Mouse (Mus musculus) right cerebral cortex, adult 18-20 months (tissue): ENCODE measurements around the gene Csde1.

ENCODE experiments used
- DNase-seq: peaks from one replicate; pipeline ENCODE4 v3.0.0; 2022; ENCODE audit warnings: mixed read lengths

The Csde1 gene

DNA sequence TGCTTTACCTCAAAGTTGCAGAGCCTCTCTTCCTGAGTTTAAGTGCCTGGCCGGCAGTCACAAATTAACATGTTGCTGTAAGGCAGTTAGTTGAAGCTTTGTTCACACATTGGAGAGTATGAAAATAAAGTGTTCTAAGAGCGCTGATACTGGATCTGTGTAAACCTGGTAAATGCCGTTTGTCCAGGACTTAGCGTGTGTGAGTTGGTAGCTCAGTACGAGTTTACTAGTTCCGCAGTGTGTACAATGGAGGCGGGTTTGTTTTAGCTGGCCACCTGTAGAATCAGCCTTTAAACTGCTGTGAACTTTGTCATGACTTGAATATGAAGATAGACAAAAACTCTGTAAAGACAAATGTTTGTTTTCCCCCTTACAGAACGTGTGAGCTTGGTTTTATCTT lies 46.7 kb downstream of the Csde1 start:
- DNase-seq, result no peak

- DNase-seq, result no peak
These were observed 48.7 kb downstream of the Csde1 start for GRCm38 (mm10) chr3:103068971-103069370.

- DNase-seq, result no peak
These were observed 53.5 kb downstream of the Csde1 start, which contains the start of gene Ampd1 for GRCm38 (mm10) chr3:103073771-103074170. Gene Ampd1, plus strand, starts transcription at chr3:103074014.

- DNase-seq, result peak; percentile 3
These were observed 55.6 kb downstream of the Csde1 start for GRCm38 (mm10) chr3:103075871-103076270.

DNA sequence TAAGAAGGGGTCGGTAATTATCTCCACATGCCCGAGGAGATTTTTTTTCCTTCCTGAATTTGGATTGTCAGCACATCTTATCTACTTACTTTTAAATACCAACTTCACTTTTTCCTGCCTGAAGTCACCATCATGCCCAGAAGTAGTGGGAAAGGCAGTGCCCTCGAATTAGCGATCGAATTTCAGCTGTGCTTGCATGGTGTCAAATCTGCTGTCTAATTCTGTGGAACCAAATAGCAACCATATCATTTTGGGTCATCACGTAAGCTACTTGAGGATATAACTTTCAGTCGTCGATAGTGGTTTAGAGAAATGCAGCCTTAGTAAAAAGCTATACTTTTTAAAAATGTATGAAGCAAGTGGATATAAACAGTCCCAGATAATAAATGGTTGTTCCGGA lies 56.2 kb downstream of the Csde1 start:
- DNase-seq, result no peak

DNA sequence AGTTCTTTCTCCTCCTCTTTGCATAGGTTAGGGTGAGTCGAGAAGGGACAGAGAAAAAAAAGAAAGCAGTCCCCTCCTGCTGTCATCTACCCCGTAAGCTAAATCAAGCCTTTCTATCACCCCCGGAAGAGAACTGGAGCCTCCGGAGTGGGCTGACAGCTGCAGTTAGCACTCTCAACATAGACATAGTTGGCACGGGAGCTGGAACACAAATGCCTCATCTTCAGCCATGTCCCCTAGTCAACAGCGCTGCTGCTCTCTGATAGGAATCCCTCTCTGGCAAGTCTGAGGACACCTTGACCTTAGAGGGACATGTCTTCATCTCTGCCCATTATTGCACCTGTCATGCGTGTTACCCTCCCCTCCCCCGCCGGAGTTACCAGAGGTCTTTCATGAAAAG lies 59.1 kb downstream of the Csde1 start:
- DNase-seq, result peak; percentile 22

DNA sequence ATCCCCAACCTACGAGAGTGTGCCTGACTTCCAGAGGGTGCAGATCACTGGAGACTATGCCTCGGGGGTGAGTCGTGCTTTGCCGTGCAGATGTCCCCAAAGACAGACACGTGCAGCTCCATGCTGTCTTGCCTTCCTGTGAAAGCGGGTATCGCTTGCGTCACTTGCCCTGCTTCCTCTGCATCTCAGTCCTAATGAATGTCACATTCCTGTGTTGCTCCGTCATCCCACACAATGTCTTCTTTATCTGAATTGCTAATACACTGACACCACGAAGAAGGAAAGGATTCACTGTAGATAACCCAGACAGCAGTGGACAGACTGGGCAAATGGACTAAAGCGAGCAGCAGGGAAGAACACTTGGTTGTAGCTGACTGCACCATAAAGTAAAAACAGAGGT lies 60.8 kb downstream of the Csde1 start:
- no peak for DNase-seq

GRCm38 (mm10) chr3:103081861-103082453 lies 61.7 kb downstream of the Csde1 start:
- no peak for DNase-seq

DNA sequence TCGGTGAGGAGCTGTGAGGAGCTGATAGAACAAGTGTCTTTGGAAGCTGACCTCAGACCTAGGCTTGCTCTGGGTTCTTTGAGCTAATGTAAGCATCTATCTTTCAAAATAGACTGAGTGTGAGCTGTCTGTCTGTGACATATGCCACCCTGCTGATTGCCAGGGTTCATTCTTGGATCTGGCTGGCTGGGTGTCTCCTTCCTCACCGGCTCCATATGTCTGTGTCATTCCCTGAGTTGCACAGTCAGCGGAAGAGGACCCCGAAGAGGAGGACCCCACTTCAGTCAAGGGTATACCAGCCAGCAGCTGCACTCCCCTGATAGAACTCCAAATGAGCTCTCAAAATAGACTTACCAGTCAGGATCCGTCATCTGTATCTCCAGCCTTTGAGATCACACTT lies 62.5 kb downstream of the Csde1 start:
- DNase-seq, result no peak

DNA sequence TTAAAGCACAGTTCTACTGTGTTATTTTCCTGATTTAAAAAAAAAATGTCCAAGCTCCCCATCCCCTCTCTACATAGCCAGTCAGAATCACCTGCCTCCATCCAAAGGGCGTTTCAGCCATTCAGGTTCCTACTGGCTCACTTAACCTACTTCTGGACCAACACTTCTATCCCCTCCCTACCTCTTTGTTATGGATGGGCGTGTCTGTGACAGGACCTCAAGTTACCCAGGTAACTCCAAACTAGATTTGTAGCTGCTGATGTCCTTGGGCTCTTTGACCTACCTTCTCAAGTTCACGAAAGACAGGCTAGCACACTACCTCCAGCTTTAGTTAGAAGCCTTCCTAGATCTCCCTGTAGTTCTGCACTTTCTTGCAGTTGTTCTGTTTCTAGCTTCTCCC lies 65.8 kb downstream of the Csde1 start:
- DNase-seq, result no peak

GRCm38 (mm10) chr3:103091753-103092152 lies 71.5 kb downstream of the Csde1 start:
- DNase-seq, result no peak

DNA sequence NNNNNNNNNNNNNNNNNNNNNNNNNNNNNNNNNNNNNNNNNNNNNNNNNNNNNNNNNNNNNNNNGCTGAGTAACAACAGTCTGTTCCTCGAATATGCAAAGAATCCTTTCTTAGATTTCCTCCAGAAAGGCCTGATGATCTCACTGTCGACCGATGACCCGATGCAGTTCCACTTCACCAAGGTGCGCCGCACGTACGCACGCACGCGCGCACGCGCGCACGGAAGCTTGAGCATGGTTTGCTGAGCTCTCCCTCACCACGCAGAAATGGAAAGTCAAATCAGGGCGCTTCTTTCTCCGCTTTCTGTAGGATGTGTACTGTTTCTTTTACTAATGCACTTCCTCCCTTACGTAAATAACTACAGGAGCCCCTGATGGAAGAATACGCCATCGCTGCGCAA lies 78.4 kb downstream of the Csde1 start:
- no peak for DNase-seq

GRCm38 (mm10) chr3:103099667-103100066 lies 79.4 kb downstream of the Csde1 start:
- no peak for DNase-seq

- DNase-seq, result no peak
These were observed 80.5 kb downstream of the Csde1 start for GRCm38 (mm10) chr3:103100735-103101134.

GRCm38 (mm10) chr3:103101194-103101593 lies 81.0 kb downstream of the Csde1 start:
- DNase-seq, result no peak

- no peak for DNase-seq
These were observed 81.7 kb downstream of the Csde1 start for GRCm38 (mm10) chr3:103101909-103102308.

DNA sequence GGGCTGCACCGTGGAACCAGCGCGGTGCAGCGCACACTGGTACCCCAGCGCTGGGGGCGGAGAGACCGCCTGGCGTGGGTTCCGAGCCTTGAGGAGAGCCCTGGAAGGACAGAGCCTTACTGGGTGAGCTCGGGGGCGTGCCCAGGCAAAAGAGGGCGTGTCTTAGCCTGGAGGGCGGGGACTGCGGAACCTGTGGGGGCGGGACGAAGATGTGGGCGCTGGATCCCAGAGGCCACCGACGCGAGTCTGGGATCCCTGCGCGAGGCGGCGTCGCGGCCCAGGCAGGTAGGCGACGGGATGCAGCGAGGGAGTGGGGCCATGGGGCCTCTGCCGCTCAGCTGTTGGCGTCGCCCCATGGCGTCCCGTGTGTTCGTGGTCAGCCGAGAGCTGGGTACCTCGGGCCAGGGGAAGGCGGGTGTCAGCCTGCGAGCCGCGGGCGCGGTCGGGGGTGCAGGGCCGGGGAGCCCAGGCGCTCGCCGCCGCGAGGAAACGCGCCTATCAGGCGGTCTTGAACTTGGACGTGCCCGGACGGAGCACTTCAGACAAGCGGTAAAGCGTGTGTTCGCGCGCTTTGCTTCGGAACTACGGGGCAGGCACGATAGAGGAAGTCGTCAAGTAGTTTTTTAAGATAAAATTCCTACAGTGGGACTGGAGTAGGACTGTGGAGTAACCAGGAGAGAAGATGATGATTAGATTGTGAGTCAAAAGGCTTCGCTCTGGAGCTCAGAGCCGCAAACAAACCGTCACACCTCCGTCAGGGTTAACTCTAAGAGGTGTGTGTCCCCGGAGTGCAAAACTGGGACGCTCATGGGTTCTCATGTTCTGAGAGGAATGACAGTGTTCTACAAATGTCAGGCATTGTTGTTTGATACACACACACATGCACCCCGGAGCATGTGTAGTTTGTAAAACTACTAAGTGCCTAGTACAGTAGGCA lies 82.5 kb downstream of the Csde1 start, which contains the start of gene Dennd2c:
Gene Dennd2c, plus strand, starts transcription at position 151 of the 937 bp plus-strand sequence.
- DNase-seq, result peak; percentile 52
